Mouse (Mus musculus) c-Kit-positive CD71-negative TER-119-negative erythroid progenitor cells, embryonic 14.5 days (primary cell): ENCODE measurements around the gene St5.

Experiments
- DNase-seq: peaks from one replicate; pipeline ENCODE4 v3.0.0-alpha.2; 2013; ENCODE audit warnings: low read depth

St5 gene

GRCm38 (mm10) chr7:109641102-109641501 is 62.3 kb downstream of the St5 start:
- DNase-seq: no peak

- DNase-seq: no peak
Measured at GRCm38 (mm10) chr7:109637391-109637790, 66.0 kb downstream of the St5 start.

GRCm38 (mm10) chr7:109636086-109636792 is 67.2 kb downstream of the St5 start:
- DNase-seq: no peak

- DNase-seq: no peak
Measured at GRCm38 (mm10) chr7:109633404-109634085, 69.9 kb downstream of the St5 start.

GRCm38 (mm10) chr7:109631330-109631729 is 72.1 kb downstream of the St5 start:
- no peak for DNase-seq

GRCm38 (mm10) chr7:109629871-109630778 is 73.3 kb downstream of the St5 start:
- DNase-seq: no peak

GRCm38 (mm10) chr7:109628935-109629609 is 74.3 kb downstream of the St5 start:
- no peak for DNase-seq

GRCm38 (mm10) chr7:109627851-109628250 is 75.6 kb downstream of the St5 start:
- no peak for DNase-seq

- no peak for DNase-seq
Measured at GRCm38 (mm10) chr7:109622234-109622838, 81.1 kb downstream of the St5 start.

GRCm38 (mm10) chr7:109620967-109621366 is 82.4 kb downstream of the St5 start:
- DNase-seq: no peak

GRCm38 (mm10) chr7:109620288-109620687 is 83.1 kb downstream of the St5 start:
- DNase-seq: no peak

GRCm38 (mm10) chr7:109618721-109619120 is 84.7 kb downstream of the St5 start:
- DNase-seq: peak; percentile 55

GRCm38 (mm10) chr7:109617838-109618237 is 85.6 kb downstream of the St5 start:
- no peak for DNase-seq

GRCm38 (mm10) chr7:109616034-109616979 is 87.1 kb downstream of the St5 start:
- peak; percentile 55 for DNase-seq

GRCm38 (mm10) chr7:109615601-109616000 is 87.8 kb downstream of the St5 start:
- DNase-seq: no peak

- no peak for DNase-seq
Measured at GRCm38 (mm10) chr7:109614939-109615338, 88.5 kb downstream of the St5 start.

- DNase-seq: no peak
Measured at GRCm38 (mm10) chr7:109613531-109614021, 89.8 kb downstream of the St5 start.

GRCm38 (mm10) chr7:109613051-109613450 is 90.4 kb downstream of the St5 start:
- DNase-seq: no peak

- no peak for DNase-seq
Measured at GRCm38 (mm10) chr7:109612531-109612930, 90.9 kb downstream of the St5 start.

GRCm38 (mm10) chr7:109610348-109610747 is 93.1 kb downstream of the St5 start:
- DNase-seq: no peak
